Mouse (Mus musculus): Measurements from ENCODE around the gene Cemip. TPM values are rescaled to one million over a fixed set of nuclear protein-coding genes. Genes with fewer than 3 reads are reported as not detected.

The Cemip gene
- total and polyA plus RNA-seq, 3 experiments: under 0.01 TPM; not detected in 2

GRCm38 (mm10) chr7:84019381-84019780, 66.9 kb downstream of the Cemip start:
- no peaks in the 10 kb centered on the region for H3K79me2 ChIP-seq (replicated peaks; ENCODE audit: control insufficient read depth, extremely low read depth, insufficient read depth, poor library complexity, severe bottlenecking)
- no peaks in the 10 kb centered on the region for H3K4me1 ChIP-seq (ENCODE audit: control insufficient read depth in 1 of 2, insufficient read depth in 2 of 2)
- DNase-seq (ENCODE audit: extremely low read depth): no peak
- H3K4me3 ChIP-seq (replicated peaks in 1 of 3; ENCODE audit: low read depth in 2 of 3, low read length in 2 of 3, poor library complexity in 1 of 3): no peak overlapping the region
- in situ Hi-C loops (cut with MboI; ENCODE audit: low pct_ligation_motif_present, low pct_unique_long_range_greater_than_20kb, low sequenced_read_pairs): no loop called here
- TF ChIP-seq JUN (IDR thresholded peaks at IDR 0.05; ENCODE audit: insufficient read depth, low read depth, low read length) (no peak), CTCF (conservative IDR thresholded peaks at IDR 0.05 in 1 of 2, IDR thresholded peaks at IDR 0.05 in 1 of 2; ENCODE audit: low read depth in 2 of 2, low read length in 2 of 2) (no peak), SMC3 (IDR thresholded peaks at IDR 0.05; ENCODE audit: low read depth, low read length) (no peak), ELF1 (IDR thresholded peaks at IDR 0.05; ENCODE audit: low read depth, low read length) (no peak), MAFK (IDR thresholded peaks at IDR 0.05; ENCODE audit: insufficient replicate concordance, low read length) (no peak)
- peaks cover 49% of the 10 kb centered on the region for H3K27me3 ChIP-seq (replicated peaks)
- H3K9ac ChIP-seq (ENCODE audit: insufficient read depth, low read depth): no peak overlapping the region
- H3K9me3 ChIP-seq (replicated peaks; ENCODE audit: low read length): no peaks in the 10 kb centered on the region
- dilution Hi-C loops (cut with MboI; ENCODE audit: extremely low pct_ligation_motif_present, extremely low pct_unique_long_range_greater_than_20kb, low sequenced_read_pairs): no loop called here
- H3K27ac ChIP-seq (ENCODE audit: insufficient read depth, low read depth): no peak overlapping the region
- no peak overlapping the region for H3K4me2 ChIP-seq (ENCODE audit: insufficient read depth, low read depth, poor library complexity, severe bottlenecking)
- H3K36me3 ChIP-seq (replicated peaks in 1 of 2; ENCODE audit: control insufficient read depth in 1 of 2, insufficient read depth in 1 of 2, low read length in 1 of 2): no peaks in the 10 kb centered on the region

- in situ Hi-C loops (cut with MboI; ENCODE audit: low pct_ligation_motif_present, low pct_unique_long_range_greater_than_20kb, low sequenced_read_pairs): no loop called here
- dilution Hi-C loops (cut with MboI; ENCODE audit: extremely low pct_ligation_motif_present, extremely low pct_unique_long_range_greater_than_20kb, low sequenced_read_pairs): no loop called here
- no peak for DNase-seq (ENCODE audit: extremely low read depth)
- H3K4me1 ChIP-seq (ENCODE audit: control insufficient read depth in 1 of 2, insufficient read depth in 2 of 2): no peaks in the 10 kb centered on the region
- no peak overlapping the region for H3K4me3 ChIP-seq (replicated peaks in 1 of 3; ENCODE audit: low read depth in 2 of 3, low read length in 2 of 3, poor library complexity in 1 of 3)
- no peak overlapping the region for H3K27ac ChIP-seq (ENCODE audit: insufficient read depth, low read depth)
- peaks cover 49% of the 10 kb centered on the region for H3K27me3 ChIP-seq (replicated peaks)
- no peaks in the 10 kb centered on the region for H3K36me3 ChIP-seq (replicated peaks in 1 of 2; ENCODE audit: control insufficient read depth in 1 of 2, insufficient read depth in 1 of 2, low read length in 1 of 2)
- no peaks in the 10 kb centered on the region for H3K9me3 ChIP-seq (replicated peaks; ENCODE audit: low read length)
- no peak overlapping the region for H3K4me2 ChIP-seq (ENCODE audit: insufficient read depth, low read depth, poor library complexity, severe bottlenecking)
- no peak overlapping the region for H3K9ac ChIP-seq (ENCODE audit: insufficient read depth, low read depth)
- no peaks in the 10 kb centered on the region for H3K79me2 ChIP-seq (replicated peaks; ENCODE audit: control insufficient read depth, extremely low read depth, insufficient read depth, poor library complexity, severe bottlenecking)
- TF ChIP-seq POLR2A (IDR thresholded peaks at IDR 0.05; ENCODE audit: low read depth, low read length) (no peak), BHLHE40 (IDR thresholded peaks at IDR 0.05; ENCODE audit: low read depth, low read length) (no peak), ETS1 (conservative IDR thresholded peaks at IDR 0.05; ENCODE audit: low read depth, low read length) (no peak), USF2 (conservative IDR thresholded peaks at IDR 0.05; ENCODE audit: low read depth, low read length) (no peak), SIN3A (IDR thresholded peaks at IDR 0.05; ENCODE audit: low read length) (no peak), ELF1 (IDR thresholded peaks at IDR 0.05; ENCODE audit: low read depth, low read length) (no peak), ZC3H11A (IDR thresholded peaks at IDR 0.05; ENCODE audit: low read depth, low read length) (no peak), ZNF384 (IDR thresholded peaks at IDR 0.05; ENCODE audit: low read depth, low read length) (no peak), KAT2A (IDR thresholded peaks at IDR 0.05; ENCODE audit: insufficient replicate concordance, low read length) (no peak), NRF1 (IDR thresholded peaks at IDR 0.05; ENCODE audit: low read depth, low read length) (no peak), TBP (conservative IDR thresholded peaks at IDR 0.05; ENCODE audit: low read depth, low read length) (no peak), PAX5 (IDR thresholded peaks at IDR 0.05; ENCODE audit: low read length) (no peak), GABPA (IDR thresholded peaks at IDR 0.05; ENCODE audit: insufficient replicate concordance, low read depth, low read length) (no peak)
These were observed 67.7 kb downstream of the Cemip start for GRCm38 (mm10) chr7:84018291-84019266.

All from CH12.LX (cell line).